Mouse (Mus musculus) ES-Bruce4 (cell line): Measurements from ENCODE around the gene Rbm6. TPM values are rescaled to one million over a fixed set of nuclear protein-coding genes. Genes with fewer than 3 reads are reported as not detected.
A peak's percentile ranks its signal among the peaks of the same experiment; 100 is the strongest.

Experiments
- H3K27ac ChIP-seq: 2 replicates; pipeline ENCODE4 v1.5.1; 2012; ENCODE audit warnings: low read length, inconsistent platforms; ENCODE audit not compliant: insufficient read depth
- H3K27me3 ChIP-seq: 2 replicates; pipeline ENCODE4 v1.6.1; 2012; ENCODE audit warnings: mild to moderate bottlenecking, low read length, inconsistent platforms; ENCODE audit not compliant: control insufficient read depth, poor library complexity, insufficient read depth, severe bottlenecking
- H3K36me3 ChIP-seq: 2 replicates; pipeline ENCODE4 v1.6.1; 2012; ENCODE audit warnings: inconsistent platforms, mild to moderate bottlenecking, low read length, moderate library complexity; ENCODE audit not compliant: control insufficient read depth, poor library complexity, insufficient read depth, severe bottlenecking
- H3K4me1 ChIP-seq: one replicate; pipeline ENCODE4 v1.8.1; 2011; ENCODE audit warnings: low read length; ENCODE audit not compliant: control insufficient read depth, insufficient read depth
- H3K4me3 ChIP-seq: 2 replicates; pipeline ENCODE4 v1.5.1; 2011; ENCODE audit warnings: low read depth, mild to moderate bottlenecking, low read length
- H3K9ac ChIP-seq: 2 replicates; pipeline ENCODE4 v1.6.1; 2012; ENCODE audit warnings: low read depth, mild to moderate bottlenecking, inconsistent platforms; ENCODE audit not compliant: poor library complexity, severe bottlenecking
- H3K9me3 ChIP-seq: replicated peaks from 2 replicates; pipeline ENCODE4 v1.6.1; 2012; ENCODE audit warnings: mild to moderate bottlenecking, low read length, inconsistent platforms; ENCODE audit not compliant: control insufficient read depth, poor library complexity, insufficient read depth, severe bottlenecking
- CTCF ChIP-seq: IDR thresholded peaks from one replicate; pipeline ENCODE4 v1.8.1; 2011; ENCODE audit warnings: low read depth, low read length
- EP300 ChIP-seq: IDR thresholded peaks from 2 replicates; pipeline ENCODE4 v1.6.1; 2011; ENCODE audit warnings: low read depth, low read length; ENCODE audit not compliant: insufficient read depth
- POLR2A ChIP-seq: IDR thresholded peaks from one replicate; pipeline ENCODE4 v1.8.1; 2011; ENCODE audit warnings: low read length; ENCODE audit not compliant: insufficient read depth
- polyA plus RNA-seq: library from polyadenylated mRNA; stranded (reverse); fragments of >200 nt; gene quantifications from 2 replicates; pipeline ENCODE4 v1.2.4, GENCODE M21; 2011; ENCODE audit warnings: low read depth; ENCODE audit not compliant: missing spikeins, insufficient read depth, insufficient read length

Rbm6 gene
- polyA plus RNA-seq, 1 experiment, result 130 TPM

DNA sequence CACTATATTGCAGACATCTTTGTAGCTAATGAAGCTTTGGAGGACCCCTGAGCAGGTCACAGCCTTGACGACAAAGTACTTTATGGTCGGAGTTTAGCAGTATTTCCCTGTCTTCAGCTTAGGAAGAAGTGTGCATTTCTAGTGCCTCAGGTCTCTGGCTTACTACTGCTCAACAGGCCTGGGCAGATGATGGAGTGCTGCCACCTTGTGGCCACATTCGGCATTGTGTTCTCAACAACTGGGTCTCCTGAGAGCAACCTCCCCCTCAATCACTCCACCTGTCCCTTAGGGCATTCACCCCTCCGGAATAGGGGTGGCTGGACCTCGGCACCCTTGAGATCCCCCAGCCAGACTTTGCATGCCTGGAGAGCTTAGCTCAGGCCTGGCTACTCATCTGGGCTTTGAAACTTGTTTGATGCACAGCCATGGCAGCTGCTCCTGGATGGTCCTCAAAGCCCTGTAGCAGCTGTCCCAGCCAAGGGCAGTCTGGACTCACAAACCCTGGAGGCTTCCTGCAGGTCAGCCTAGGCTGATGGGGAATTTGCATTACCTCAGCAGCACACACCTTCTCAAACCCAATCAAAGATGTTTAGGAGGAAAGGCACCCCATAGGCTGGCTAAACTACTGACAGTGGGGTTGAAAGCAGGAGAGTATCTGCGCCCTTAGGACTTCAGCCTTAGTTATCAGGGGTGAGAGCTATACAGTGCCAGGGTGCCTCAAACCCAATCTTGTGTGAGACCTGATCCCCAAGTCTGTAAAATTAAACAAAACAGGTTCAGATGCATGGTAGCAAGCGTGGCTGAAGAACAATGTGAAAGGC, 134.8 kb downstream of the Rbm6 start:
- H3K9me3 ChIP-seq, result no peaks in the 10 kb centered on the region
- H3K9ac ChIP-seq, result no peak overlapping the region
- H3K36me3 ChIP-seq, result peaks cover 27% of the 10 kb centered on the region
- no peak overlapping the region for H3K4me3 ChIP-seq
- peaks cover 9% of the 10 kb centered on the region for H3K4me1 ChIP-seq
- H3K27me3 ChIP-seq, result no peaks in the 10 kb centered on the region
- TF ChIP-seq CTCF, result peak; percentile 99
- TF ChIP-seq EP300, result no peak
- H3K27ac ChIP-seq, result no peak overlapping the region

DNA sequence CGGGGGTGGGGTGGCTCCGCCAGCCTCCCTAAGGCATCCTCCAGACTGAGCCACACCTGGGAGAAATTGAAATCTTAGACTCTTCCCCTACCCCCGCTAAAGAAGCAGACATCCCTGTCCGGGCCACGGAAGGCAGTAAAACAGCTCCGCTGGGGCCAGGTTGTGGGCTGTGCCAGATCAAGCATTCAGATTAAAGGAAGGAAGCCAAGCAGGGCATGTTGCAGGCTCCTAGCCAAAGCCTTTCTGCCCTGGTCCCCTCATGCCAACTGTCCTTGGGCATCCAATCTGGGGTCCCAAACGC, 136.9 kb downstream of the Rbm6 start:
- Histone ChIP-seq H3K4me1 (peaks cover 9% of the 10 kb centered on the region), H3K27ac (no peak overlapping the region), H3K4me3 (no peak overlapping the region), H3K27me3 (no peaks in the 10 kb centered on the region), H3K9me3 (no peaks in the 10 kb centered on the region), H3K36me3 (peaks cover 12% of the 10 kb centered on the region), H3K9ac (no peak overlapping the region)
- TF ChIP-seq POLR2A (no peak), EP300 (no peak), CTCF (no peak)

DNA sequence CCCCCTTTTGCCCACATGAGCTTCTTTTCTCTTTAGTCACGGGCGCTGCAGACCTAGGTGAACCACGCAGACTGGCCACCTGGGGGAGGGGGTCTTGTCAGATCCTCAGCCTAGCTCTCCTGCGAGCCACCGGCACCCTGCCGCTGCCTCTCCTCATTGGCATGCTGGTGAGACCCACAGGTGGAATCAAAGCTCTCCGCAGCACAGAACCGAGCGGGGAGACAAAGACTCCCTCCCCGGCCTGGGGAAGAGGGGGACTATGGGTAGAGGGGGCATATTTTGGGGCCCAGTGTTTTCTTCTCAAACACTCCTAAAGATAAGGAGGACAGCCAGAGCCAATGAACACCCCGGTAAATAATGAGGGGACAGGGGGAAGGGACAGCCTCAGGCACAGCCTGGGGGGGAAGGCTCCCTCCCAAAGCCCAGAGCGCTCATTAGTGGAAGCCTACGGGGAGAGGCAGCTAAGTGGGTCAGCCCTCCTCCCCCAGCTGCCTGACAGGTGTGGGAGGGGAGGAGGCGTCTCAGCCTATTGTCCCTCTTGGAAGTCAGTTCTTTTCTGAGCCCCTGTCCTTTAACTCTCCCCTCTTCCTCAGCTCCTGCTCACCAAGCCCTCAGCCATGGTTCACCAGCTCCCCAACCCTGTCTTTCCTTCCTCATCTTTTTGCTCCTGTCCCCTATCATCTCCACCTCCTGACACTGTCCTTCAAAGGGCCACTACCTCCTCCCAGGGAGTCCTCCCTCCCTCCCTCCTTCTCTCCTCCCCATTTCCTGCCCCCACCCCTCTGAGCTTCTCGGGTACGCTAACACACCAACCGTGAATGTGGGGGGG, 137.5 kb downstream of the Rbm6 start:
- Histone ChIP-seq H3K9me3 (no peaks in the 10 kb centered on the region), H3K27ac (no peak overlapping the region), H3K36me3 (peaks cover 6% of the 10 kb centered on the region; the same call in 1 of the 2 replicates), H3K4me3 (no peak overlapping the region), H3K27me3 (no peaks in the 10 kb centered on the region), H3K9ac (no peak overlapping the region), H3K4me1 (peaks cover 9% of the 10 kb centered on the region)
- TF ChIP-seq EP300, result 0 out of 2 replicates have a peak, but pooled peaks have one; percentile 8
- no peak for TF ChIP-seq POLR2A
- no peak for TF ChIP-seq CTCF

DNA sequence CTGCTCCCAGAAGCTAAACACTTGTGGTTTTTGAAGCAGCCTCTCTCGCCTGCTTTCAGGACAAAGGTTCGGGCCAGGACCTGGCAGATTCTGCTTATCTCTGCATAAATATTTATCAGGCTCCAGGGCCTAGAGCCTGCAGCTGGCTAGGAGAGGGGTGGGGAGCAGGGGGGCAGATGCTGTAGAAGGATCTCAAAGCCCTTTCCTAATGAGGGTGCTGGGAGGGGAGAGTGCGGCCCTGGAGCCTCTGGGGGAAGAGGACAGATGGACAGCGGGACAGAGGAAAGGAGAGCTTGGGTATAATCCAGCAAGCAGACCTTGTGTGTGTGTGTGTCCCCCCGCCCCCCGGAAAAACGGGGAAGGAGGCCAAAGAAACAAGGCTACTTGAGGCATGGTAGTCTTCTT, 138.5 kb downstream of the Rbm6 start:
- peaks cover 9% of the 10 kb centered on the region for H3K4me1 ChIP-seq
- no peak overlapping the region for H3K9ac ChIP-seq
- H3K4me3 ChIP-seq, result no peak overlapping the region

DNA sequence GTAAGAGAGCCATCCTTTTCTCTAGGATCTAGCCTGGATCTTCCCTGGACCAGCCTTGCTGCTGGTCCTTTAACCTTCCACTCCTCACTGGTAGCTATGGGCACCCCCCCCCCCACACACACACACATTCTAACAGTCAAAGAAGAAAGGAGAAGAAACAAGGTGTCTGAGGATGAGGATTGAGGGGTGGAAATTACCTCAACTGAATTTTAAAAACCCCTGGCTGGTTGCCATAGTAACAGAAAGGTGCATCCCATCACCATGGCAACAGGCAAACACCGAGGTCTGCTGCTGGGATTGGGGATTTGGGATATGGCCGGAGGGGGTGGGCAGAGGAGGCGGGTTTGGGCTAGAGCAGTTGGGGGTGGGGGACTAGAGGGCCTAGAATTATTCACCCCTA, 143.3 kb downstream of the Rbm6 start:
- no peaks in the 10 kb centered on the region for H3K27me3 ChIP-seq
- no peak for TF ChIP-seq EP300
- no peak for TF ChIP-seq POLR2A
- TF ChIP-seq CTCF, result no peak
- H3K4me1 ChIP-seq, result peaks cover 11% of the 10 kb centered on the region
- H3K27ac ChIP-seq, result no peak overlapping the region
- H3K4me3 ChIP-seq, result no peak overlapping the region
- H3K36me3 ChIP-seq, result no peaks in the 10 kb centered on the region
- no peaks in the 10 kb centered on the region for H3K9me3 ChIP-seq
- no peak overlapping the region for H3K9ac ChIP-seq

More for the DNA sequence above, 138.5 kb downstream of the Rbm6 start:
- Histone ChIP-seq H3K36me3 (0 out of 2 replicates have a peak, but pooled peaks cover 2% of the 10 kb centered on the region), H3K27ac (no peak overlapping the region), H3K27me3 (no peaks in the 10 kb centered on the region), H3K9me3 (no peaks in the 10 kb centered on the region)
- TF ChIP-seq EP300, result no peak
- no peak for TF ChIP-seq POLR2A
- TF ChIP-seq CTCF, result no peak
